Mouse (Mus musculus) stomach, embryonic 14.5 days (tissue): Measurements from ENCODE around the gene Rac2. TPM values are rescaled to one million over a fixed set of nuclear protein-coding genes. Genes with fewer than 3 reads are reported as not detected.
A peak's percentile ranks its signal among the peaks of the same experiment; 100 is the strongest.

Source experiments
- ATAC-seq: fragments of 200-750 bp; cut with Nextera tagmentation; 2 replicates; pipeline ENCODE4 v1.8.0; 2017; ENCODE audit warnings: low read depth, moderate TSS enrichment; ENCODE audit not compliant: insufficient number of reproducible peaks, insufficient read depth, low FRiP score
- H3K27ac ChIP-seq: fragments of 300-500 bp; sonication (generic); 2 replicates; pipeline ENCODE4 v1.5.1; 2014; ENCODE audit warnings: mild to moderate bottlenecking, low read length, moderate library complexity, mixed read lengths
- H3K27me3 ChIP-seq: fragments of 300-500 bp; sonication (generic); 2 replicates; pipeline ENCODE4 v1.6.1; 2014; ENCODE audit warnings: low read length, control low read depth, mixed read lengths; ENCODE audit not compliant: control insufficient read depth, insufficient read depth
- H3K36me3 ChIP-seq: fragments of 300-500 bp; sonication (generic); 2 replicates; pipeline ENCODE4 v1.6.1; 2014; ENCODE audit warnings: mild to moderate bottlenecking, control low read depth, low read length, moderate library complexity, mixed read lengths; ENCODE audit not compliant: control insufficient read depth, insufficient read depth
- H3K4me1 ChIP-seq: fragments of 300-500 bp; sonication (generic); 2 replicates; pipeline ENCODE4 v1.6.1; 2014; ENCODE audit warnings: low read length, control low read depth, mixed read lengths; ENCODE audit not compliant: control insufficient read depth, insufficient read depth
- H3K4me2 ChIP-seq: fragments of 300-500 bp; sonication (generic); replicated peaks from 2 replicates; pipeline ENCODE4 v1.6.1; 2014; ENCODE audit warnings: low read depth, low read length, control low read depth
- H3K4me3 ChIP-seq: fragments of 300-500 bp; sonication (generic); 2 replicates; pipeline ENCODE4 v1.5.1; 2014; ENCODE audit warnings: low read depth, low read length, control low read depth
- H3K9ac ChIP-seq: fragments of 300-500 bp; sonication (generic); replicated peaks from 2 replicates; pipeline ENCODE4 v1.6.1; 2014; ENCODE audit warnings: low read depth, mild to moderate bottlenecking, control low read depth, low read length, moderate library complexity, mixed read lengths
- H3K9me3 ChIP-seq: fragments of 300-500 bp; sonication (generic); 2 replicates; pipeline ENCODE4 v1.6.1; 2016; ENCODE audit warnings: low read depth, low read length, control low read depth; ENCODE audit not compliant: control insufficient read depth
- WGBS: fragments of 180-500 bp; shearing (Covaris S2); extraction: QIAGEN DNeasy Blood & Tissue Kit; methylation state at CpG from one replicate; pipeline ENCODE4 v1.1.7; 2014; 5-methylcytosine and 5-hydroxymethylcytosine counted together
- polyA plus RNA-seq: library from polyadenylated mRNA; unstranded; fragments of >200 nt; fragmentation: Nextera tagmentation; extraction: Ambion mirVana; gene quantifications from 2 replicates; pipeline ENCODE4 v1.2.1, GENCODE M21; 2014

Gene Rac2
- polyA plus RNA-seq, 1 experiment from 2014 or later = 9.4 TPM

GRCm38 (mm10) chr15:78515759-78516158, 56.8 kb downstream of the Rac2 start:
- no peaks in the 10 kb centered on the region for H3K36me3 ChIP-seq
- H3K4me2 ChIP-seq = no peak overlapping the region
- H3K4me1 ChIP-seq = no peaks in the 10 kb centered on the region
- H3K27me3 ChIP-seq = no peaks in the 10 kb centered on the region
- H3K27ac ChIP-seq = no peak overlapping the region
- no peak for ATAC-seq
- H3K9ac ChIP-seq = no peak overlapping the region
- H3K4me3 ChIP-seq = no peak overlapping the region
- 86% methylated on average over 6 of the region's 6 CpGs for WGBS
- H3K9me3 ChIP-seq = no peaks in the 10 kb centered on the region

DNA sequence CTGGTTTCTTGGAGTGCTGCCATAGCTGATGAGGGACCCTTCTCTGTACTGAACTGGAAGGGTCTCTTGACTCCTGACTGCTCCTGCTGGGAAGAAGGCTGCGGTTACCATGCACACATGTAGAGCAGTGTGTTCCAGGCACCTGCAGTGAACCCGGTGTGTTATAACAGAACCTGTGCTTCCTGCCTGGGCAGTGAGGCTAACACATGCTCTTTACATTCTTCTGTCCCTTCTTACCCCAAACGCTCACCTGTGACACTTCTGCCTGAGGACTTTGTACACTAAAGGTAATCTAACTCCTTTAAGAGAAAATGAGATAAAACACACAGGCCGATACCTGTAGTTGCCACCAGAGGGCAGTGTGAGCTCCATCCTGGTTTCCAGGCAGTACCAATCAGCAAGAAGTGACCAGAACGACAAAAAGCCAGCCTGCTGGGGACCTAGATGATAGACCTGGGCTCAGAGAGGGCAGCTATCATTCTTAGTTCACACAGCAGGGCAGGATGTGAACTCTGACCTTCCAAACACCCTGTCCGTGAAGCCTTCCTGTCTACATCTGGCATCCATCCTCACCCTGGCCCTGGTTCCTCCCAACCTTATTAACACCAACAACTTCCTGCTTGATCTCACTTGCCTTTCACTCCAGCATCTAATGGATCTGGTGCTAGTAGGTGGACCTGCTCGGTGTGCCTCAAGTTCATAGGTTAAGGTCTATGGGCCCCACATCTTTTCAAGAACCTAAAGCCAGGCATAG, 58.0 kb downstream of the Rac2 start:
- peak; percentile 35; the same call in 1 of the 2 replicates for ATAC-seq
- H3K9ac ChIP-seq = no peak overlapping the region
- H3K4me1 ChIP-seq = peaks cover 4% of the 10 kb centered on the region; the same call in 1 of the 2 replicates
- H3K27me3 ChIP-seq = no peaks in the 10 kb centered on the region
- H3K27ac ChIP-seq = no peak overlapping the region
- H3K36me3 ChIP-seq = no peaks in the 10 kb centered on the region
- no peak overlapping the region for H3K4me2 ChIP-seq
- H3K9me3 ChIP-seq = no peaks in the 10 kb centered on the region
- no peak overlapping the region for H3K4me3 ChIP-seq
- WGBS = 30% methylated on average over 7 of the region's 7 CpGs

GRCm38 (mm10) chr15:78513019-78513418, 59.6 kb downstream of the Rac2 start:
- H3K4me1 ChIP-seq = peaks cover 4% of the 10 kb centered on the region; the same call in 1 of the 2 replicates
- H3K27me3 ChIP-seq = no peaks in the 10 kb centered on the region
- H3K4me3 ChIP-seq = no peak overlapping the region
- H3K36me3 ChIP-seq = no peaks in the 10 kb centered on the region
- no peaks in the 10 kb centered on the region for H3K9me3 ChIP-seq
- H3K9ac ChIP-seq = no peak overlapping the region
- ATAC-seq = no peak
- no peak overlapping the region for H3K4me2 ChIP-seq
- WGBS = 80% methylated on average over 14 of the region's 14 CpGs
- no peak overlapping the region for H3K27ac ChIP-seq

DNA sequence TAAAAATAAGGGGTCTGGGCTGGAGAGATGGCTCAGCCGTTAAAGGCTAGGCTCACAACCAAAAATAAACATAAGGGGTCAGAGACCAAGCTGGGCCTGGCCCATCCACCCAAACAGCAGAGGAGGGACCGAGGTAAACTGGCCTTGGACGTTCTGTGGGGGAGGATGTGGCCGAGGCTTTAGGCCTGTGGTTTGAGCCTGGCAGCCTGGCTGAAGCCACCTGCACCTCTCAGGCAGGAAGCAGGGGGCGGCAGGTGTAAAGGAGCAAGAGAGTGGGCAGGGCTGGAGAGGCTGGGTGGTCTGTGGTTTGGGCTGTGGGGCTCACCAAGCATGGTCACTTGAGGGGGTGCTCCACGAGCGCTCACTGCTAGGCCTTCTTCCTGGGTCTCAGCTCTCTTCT, 60.6 kb downstream of the Rac2 start:
- no peaks in the 10 kb centered on the region for H3K27me3 ChIP-seq
- no peaks in the 10 kb centered on the region for H3K36me3 ChIP-seq
- no peak for ATAC-seq
- WGBS = 54% methylated on average over 7 of the region's 7 CpGs
- H3K4me1 ChIP-seq = peaks cover 4% of the 10 kb centered on the region; the same call in 1 of the 2 replicates
- no peak overlapping the region for H3K9ac ChIP-seq
- no peak overlapping the region for H3K4me2 ChIP-seq
- no peak overlapping the region for H3K27ac ChIP-seq
- H3K4me3 ChIP-seq = no peak overlapping the region
- H3K9me3 ChIP-seq = no peaks in the 10 kb centered on the region

DNA sequence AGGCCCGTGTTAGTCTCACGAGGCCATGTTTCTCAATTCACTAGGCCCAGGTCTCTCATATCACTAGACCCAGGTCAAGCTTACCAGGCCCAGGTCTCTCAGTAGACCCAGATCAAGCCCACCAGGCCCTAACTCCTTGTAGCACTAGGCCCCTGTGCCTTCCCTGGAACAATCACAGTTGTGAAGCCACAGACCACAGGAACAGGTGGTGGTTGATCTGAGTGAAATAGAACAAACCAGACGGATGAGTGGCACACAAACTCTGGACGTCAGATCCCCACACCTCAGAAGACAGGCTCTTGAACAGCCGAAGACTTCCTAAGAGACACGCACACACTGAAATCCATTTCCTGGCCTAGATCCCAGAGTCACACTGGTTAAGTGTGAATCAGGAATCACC, 61.8 kb downstream of the Rac2 start:
- no peak overlapping the region for H3K9ac ChIP-seq
- H3K4me2 ChIP-seq = no peak overlapping the region
- H3K9me3 ChIP-seq = no peaks in the 10 kb centered on the region
- no peaks in the 10 kb centered on the region for H3K36me3 ChIP-seq
- 86% methylated on average over 6 of the region's 6 CpGs for WGBS
- no peaks in the 10 kb centered on the region for H3K27me3 ChIP-seq
- no peak for ATAC-seq
- no peak overlapping the region for H3K27ac ChIP-seq
- H3K4me3 ChIP-seq = no peak overlapping the region
- peaks cover 4% of the 10 kb centered on the region; the same call in 1 of the 2 replicates for H3K4me1 ChIP-seq

GRCm38 (mm10) chr15:78510121-78510576, 62.4 kb downstream of the Rac2 start:
- Histone ChIP-seq H3K4me2 (no peak overlapping the region), H3K4me3 (no peak overlapping the region), H3K4me1 (peaks cover 4% of the 10 kb centered on the region; the same call in 1 of the 2 replicates), H3K9ac (no peak overlapping the region), H3K27ac (no peak overlapping the region), H3K9me3 (no peaks in the 10 kb centered on the region), H3K36me3 (no peaks in the 10 kb centered on the region), H3K27me3 (no peaks in the 10 kb centered on the region)
- 71% methylated on average over 8 of the region's 8 CpGs for WGBS
- no peak for ATAC-seq

GRCm38 (mm10) chr15:78509297-78509899, 63.2 kb downstream of the Rac2 start:
- Histone ChIP-seq H3K4me1 (peaks cover 4% of the 10 kb centered on the region; the same call in 1 of the 2 replicates), H3K27ac (no peak overlapping the region), H3K9ac (no peak overlapping the region), H3K36me3 (no peaks in the 10 kb centered on the region), H3K27me3 (no peaks in the 10 kb centered on the region), H3K4me2 (no peak overlapping the region), H3K4me3 (no peak overlapping the region), H3K9me3 (peaks cover 4% of the 10 kb centered on the region; the same call in 1 of the 2 replicates)
- no peak for ATAC-seq
- WGBS = 40% methylated on average over 12 of the region's 12 CpGs
